Mouse (Mus musculus): ENCODE measurements around the gene Dmbx1.

The Dmbx1 gene

GRCm38 (mm10) chr4:115886875-115887274 is 52.9 kb downstream of the Dmbx1 start:
- DNase-seq (ENCODE audit: low spot score), result peak; percentile 35

- DNase-seq (ENCODE audit: low spot score), result no peak
Measured at GRCm38 (mm10) chr4:115885846-115886245, 53.9 kb downstream of the Dmbx1 start.

- DNase-seq (ENCODE audit: low spot score), result no peak
Measured at GRCm38 (mm10) chr4:115884022-115884421, 55.7 kb downstream of the Dmbx1 start, which contains the start of gene Kncn. TSS of gene Kncn (plus strand) at chr4:115884400.

- no peak for DNase-seq (ENCODE audit: low spot score)
Measured at GRCm38 (mm10) chr4:115882195-115882594, 57.5 kb downstream of the Dmbx1 start.

- DNase-seq (ENCODE audit: low spot score), result no peak
Measured at GRCm38 (mm10) chr4:115881183-115881582, 58.5 kb downstream of the Dmbx1 start.

GRCm38 (mm10) chr4:115878828-115879227 is 60.9 kb downstream of the Dmbx1 start:
- no peak for DNase-seq (ENCODE audit: low spot score)

GRCm38 (mm10) chr4:115878216-115878678 is 61.5 kb downstream of the Dmbx1 start:
- DNase-seq (ENCODE audit: low spot score), result no peak

- DNase-seq (ENCODE audit: low spot score), result no peak
Measured at GRCm38 (mm10) chr4:115873231-115873630, 66.5 kb downstream of the Dmbx1 start.

GRCm38 (mm10) chr4:115869512-115870210 is 70.1 kb downstream of the Dmbx1 start:
- DNase-seq (ENCODE audit: low spot score), result no peak
